Mouse (Mus musculus) urinary bladder, adult 18-20 months (tissue): ENCODE results near the gene Pex1.
"Not testable (repeated sequence)": the region's sequence is repeated elsewhere in the genome, so short reads cannot be mapped to it uniquely, and the experiment has no call there.

Source experiments
- DNase-seq, 2 experiments: peaks; one replicate each; pipeline ENCODE4 v3.0.0; 2022; ENCODE audit warnings: low spot score in 2 of 2, mixed read lengths in 2 of 2

The Pex1 gene

DNA sequence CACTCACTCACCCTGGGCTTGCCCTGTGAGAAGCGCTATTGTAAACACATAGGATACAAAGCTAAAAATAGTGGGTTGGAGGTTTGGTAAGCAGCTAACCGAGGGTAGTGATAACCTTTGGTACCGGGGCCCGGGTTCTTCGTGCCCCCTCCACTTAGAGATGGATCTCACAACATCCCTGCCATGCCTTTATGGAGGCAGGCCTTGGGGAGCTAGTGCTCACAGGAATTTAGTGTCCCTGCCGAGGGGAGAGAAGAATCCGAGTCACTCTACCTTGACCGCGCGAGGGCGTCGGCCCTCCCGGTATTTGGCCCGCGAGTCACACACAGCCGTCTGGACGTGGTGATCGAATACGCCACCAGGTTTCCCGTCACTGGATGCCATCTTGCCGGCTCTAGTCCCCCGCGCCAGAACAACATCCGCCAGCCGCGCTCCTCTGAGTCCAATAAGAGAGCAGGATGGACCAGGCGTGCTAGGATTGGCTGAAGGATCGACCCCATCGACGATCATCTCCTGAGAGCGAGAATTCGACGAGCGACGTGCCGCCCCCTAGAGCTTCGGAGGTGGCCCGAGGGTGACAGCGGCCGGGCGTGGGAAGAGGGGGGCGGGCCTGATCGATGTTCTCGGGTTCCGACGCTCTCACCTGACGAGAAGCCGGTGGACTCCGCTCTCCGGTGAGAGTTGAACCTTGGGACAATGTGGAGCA, at the start of gene Pex1:
TSS of gene Pex1 (plus strand) at position 374 of the 706 bp plus-strand sequence.
- DNase-seq, result peak; percentile 93

GRCm38 (mm10) chr5:3546226-3546625, 49.6 kb upstream of the Pex1 start:
- no peak for DNase-seq

DNA sequence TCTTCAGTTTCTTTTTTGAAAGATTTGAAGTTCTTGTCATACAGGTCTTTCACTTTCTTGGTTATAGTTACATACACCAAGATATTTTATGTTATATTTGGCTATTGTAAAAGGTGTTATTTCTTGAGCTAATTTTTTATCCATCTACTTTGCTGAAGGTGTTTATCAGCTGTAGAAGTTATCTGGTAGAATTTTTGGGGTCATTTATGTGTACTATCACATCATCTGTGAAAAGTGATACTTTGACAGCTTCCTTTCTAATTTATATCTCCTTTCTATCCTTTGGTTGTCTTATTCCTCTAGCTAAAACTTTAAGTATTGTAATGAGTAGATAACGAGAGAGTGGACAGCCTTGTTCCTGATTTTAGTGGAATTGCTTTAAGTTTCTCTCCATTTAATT, 44.4 kb upstream of the Pex1 start:
- DNase-seq, result no peak

DNA sequence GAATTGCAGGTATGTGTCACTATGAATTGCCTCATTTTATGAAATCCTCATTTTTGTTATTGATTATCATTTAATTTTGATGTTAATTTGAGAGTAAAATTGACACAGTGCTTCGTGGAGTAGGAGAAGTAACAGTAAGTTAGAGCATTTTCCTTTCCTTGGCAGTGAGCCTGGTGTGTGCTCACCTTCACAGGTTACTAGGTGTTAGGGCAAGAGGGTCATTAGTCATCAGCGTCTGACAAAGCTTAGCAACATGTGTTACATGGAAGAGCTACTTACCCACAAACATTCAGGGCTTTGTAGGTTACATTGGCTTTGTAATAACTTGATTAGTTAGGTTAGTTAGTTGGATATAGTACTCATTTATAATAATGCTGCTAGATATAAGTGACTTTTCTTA, 41.7 kb upstream of the Pex1 start:
- DNase-seq, result no peak

GRCm38 (mm10) chr5:3571266-3571665, 24.6 kb upstream of the Pex1 start, which contains the start of gene 1700109H08Rik:
Gene 1700109H08Rik, plus strand, starts transcription at chr5:3571566.
- DNase-seq, result no peak

- no peak for DNase-seq
Observed at GRCm38 (mm10) chr5:3574825-3575224, 21.0 kb upstream of the Pex1 start.

- DNase-seq, result no peak
Observed at GRCm38 (mm10) chr5:3577939-3578338, 17.9 kb upstream of the Pex1 start.

DNA sequence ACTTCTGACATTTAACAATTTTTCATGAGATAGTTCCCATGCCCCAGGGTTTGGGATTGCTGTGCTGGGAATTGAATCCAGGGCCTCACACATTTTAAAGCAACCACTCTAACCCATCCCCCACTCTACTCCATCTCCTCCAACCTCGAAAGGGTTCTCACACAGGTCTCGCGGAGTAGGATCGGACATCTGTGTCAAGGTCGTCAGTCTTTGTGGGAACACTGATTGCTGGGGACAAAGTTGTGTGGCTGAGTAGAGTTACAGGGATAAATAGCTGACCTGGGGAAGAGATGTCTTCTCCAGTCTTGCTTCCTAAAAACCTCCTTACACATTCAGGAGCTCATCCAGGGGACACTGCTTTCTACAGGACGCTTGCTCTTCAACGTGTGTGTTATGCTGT, 16.8 kb upstream of the Pex1 start:
- DNase-seq, result no peak

DNA sequence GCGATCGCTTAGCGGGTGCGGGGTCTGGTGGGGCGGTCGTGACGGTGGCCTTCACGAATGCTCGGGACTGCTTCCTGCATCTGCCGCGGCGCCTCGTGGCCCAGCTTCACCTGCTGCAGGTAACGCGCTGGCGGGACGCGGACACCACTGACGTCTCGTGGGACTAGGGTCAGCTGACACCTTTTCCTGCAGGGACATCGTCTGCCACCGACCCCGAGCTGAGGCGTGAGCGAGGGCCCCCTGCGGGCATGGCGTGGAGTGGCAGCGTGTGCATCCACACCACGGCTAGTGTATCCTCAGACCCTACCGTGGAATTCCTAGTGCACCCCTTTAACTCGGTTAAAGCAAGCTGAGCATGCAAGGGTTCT, 517 bp downstream of the Pex1 start, which contains the start of gene Rbm48:
TSS of gene Rbm48 (minus strand) at position 187 of the 368 bp plus-strand sequence.
- DNase-seq, result peak in 1 of 2 experiments; percentile 75

DNA sequence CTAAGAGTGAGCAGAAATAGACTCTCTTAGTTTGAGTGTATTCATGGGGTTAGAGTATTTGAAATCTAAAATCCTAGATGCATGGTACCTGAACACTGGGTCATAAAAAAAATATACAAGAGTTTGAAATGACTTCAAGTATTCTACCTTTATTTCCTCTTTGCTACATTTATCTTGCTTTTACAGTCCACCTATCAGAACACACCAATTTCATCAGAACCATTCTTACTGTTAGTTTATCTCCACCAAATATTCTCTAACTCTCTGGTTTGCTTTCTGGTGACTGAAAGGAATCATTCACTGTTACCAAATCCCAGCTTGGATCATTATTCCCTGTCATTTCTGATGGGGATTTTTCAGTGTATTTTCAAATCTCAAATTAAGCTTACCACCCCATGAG, 1.3 kb downstream of the Pex1 start:
- DNase-seq, result no peak

GRCm38 (mm10) chr5:3598766-3599165, 2.9 kb downstream of the Pex1 start:
- no peak for DNase-seq

GRCm38 (mm10) chr5:3600298-3600697, 4.4 kb downstream of the Pex1 start:
- no peak for DNase-seq

GRCm38 (mm10) chr5:3600790-3601189, 4.9 kb downstream of the Pex1 start:
- no peak for DNase-seq

- DNase-seq, result no peak
Observed at GRCm38 (mm10) chr5:3607114-3607513, 11.2 kb downstream of the Pex1 start.

GRCm38 (mm10) chr5:3609241-3609640, 13.4 kb downstream of the Pex1 start:
- no peak for DNase-seq

DNA sequence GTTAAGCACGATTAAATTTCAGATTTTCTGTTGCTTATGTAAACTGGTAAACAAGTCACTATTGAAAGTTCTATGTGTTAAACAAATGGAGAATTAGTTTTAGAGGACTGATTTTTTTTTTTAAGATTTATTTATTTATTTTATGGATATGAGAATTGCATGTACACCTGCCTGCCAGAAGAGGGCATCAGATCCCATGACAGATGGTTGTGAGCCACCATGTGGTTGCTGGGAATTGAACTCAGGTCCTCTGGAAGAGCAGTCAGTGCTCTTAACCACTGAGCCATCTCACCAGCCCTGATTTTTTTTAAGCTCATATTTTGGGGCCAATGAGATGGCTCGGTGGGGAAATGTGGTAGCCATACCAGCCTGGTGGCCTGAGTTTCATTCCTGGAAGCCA, 16.0 kb downstream of the Pex1 start:
- not testable (repeated sequence) for DNase-seq

DNA sequence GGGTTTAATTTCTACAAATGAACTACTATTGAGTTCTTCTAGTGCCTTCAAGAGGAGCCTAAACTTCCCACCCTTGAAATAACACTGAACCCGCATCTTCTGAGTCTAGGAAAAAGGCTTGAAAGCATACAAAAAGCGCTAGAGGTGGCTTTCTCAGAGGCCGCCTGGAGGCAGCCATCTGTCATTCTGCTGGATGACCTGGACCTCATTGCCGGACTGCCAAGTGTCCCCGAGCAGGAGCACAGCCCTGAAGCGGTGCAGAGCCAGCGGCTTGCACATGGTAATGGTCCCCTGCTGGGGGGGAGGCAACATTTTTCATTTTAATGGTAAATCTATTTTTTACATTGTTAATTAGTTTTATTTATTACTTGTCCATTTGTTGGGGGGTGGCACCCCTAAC, 24.6 kb downstream of the Pex1 start:
- DNase-seq, result no peak

DNA sequence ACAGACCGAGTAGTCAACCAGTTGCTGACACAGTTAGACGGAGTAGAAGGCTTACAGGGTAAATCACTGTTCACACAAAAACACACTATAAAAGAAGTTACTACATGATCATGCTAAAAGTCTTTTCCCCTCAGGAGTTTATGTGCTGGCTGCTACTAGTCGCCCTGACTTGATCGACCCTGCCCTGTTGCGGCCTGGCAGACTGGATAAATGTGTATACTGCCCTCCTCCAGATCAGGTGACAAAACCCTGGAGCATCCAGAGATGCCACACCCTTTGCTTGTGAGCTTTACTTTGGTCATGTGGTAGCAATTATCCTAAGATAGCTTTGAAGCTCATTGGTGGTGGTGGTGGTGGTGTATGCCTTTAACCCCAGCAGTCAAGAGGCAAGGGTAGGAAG, 34.2 kb downstream of the Pex1 start:
- DNase-seq, result no peak

- no peak for DNase-seq
Observed at GRCm38 (mm10) chr5:3631512-3632271, 35.8 kb downstream of the Pex1 start.

DNA sequence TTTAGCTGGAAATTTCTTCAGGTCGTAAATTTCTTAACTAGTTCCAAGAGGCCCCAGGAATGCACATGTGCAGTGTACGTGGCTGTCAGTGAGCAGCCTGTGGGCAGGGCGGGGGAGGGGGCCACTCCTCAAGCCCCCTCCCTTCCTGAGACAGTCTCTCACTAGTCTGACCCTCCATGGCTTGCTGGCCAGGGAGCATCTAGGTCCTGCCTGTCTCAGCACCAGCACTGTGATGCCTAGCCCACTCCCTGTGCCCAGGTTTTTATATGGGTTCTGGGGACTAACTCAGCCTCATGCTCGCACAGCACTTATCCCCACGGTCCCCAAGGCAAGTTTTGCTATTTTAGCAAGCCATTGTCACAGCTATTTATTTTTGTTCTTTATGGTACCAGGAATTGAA, 36.4 kb downstream of the Pex1 start:
- no peak for DNase-seq

DNA sequence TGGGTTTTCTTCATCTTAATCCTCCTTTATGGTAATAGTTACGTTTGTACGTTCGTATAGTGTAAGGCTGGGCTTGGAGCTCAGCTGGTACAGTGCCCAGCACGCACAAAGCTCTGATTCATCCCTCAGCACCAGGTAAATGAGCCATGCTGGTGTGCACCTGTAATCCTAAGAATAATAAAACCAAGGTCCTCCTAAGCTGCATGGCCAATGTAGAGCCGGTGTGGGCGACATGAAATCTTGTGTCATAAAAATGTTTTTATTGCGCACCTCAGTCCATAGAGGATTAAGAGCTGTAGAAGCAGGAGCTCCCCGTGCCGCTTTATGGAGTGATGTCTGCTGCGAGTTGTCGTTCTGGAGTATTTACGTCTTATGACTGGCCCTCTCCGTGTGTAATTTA, 37.4 kb downstream of the Pex1 start:
- no peak for DNase-seq

- DNase-seq, result no peak
Observed at GRCm38 (mm10) chr5:3633951-3634350, 38.1 kb downstream of the Pex1 start.

DNA sequence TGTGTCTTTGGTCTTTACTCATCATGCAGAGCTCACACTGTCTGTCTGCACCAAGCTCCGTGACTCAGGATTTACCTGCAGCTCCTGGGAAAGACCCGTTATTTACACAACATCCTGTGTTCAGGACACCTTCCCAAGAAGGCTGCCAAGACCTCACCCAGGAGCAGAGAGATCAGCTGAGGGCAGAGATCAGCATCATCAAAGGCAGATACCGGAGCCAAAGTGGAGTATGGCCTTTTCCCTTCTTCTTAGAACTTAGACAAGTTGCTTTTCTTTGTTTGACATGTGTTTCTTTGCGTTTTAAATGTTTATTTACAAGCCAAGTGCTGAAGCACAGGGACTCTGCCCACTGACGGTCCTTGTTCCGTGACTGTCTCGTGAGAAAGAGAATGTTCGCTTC, 39.4 kb downstream of the Pex1 start:
- DNase-seq, result no peak
